Mouse (Mus musculus): ENCODE results near the gene Usp19. TPM values are rescaled to one million over a fixed set of nuclear protein-coding genes. Genes with fewer than 3 reads are reported as not detected.

The Usp19 gene
- polyA plus RNA-seq (2021; fragmentation: Nextera tagmentation), result 12.0 and 22.8 TPM in 2 replicates
- long read RNA-seq, experiment 1, full-length matches to known transcripts, result 21 of 87 reads
- long read RNA-seq, experiment 1, partial matches to known transcripts, result 34 of 87 reads
- long read RNA-seq, experiment 1, other reads (novel, unspliced or antisense), result 32 of 87 reads
- long read RNA-seq, experiment 2, full-length matches to known transcripts, result 1 of 18 reads
- long read RNA-seq, experiment 2, partial matches to known transcripts, result 15 of 18 reads
- long read RNA-seq, experiment 2, other reads (novel, unspliced or antisense), result 2 of 18 reads

DNA sequence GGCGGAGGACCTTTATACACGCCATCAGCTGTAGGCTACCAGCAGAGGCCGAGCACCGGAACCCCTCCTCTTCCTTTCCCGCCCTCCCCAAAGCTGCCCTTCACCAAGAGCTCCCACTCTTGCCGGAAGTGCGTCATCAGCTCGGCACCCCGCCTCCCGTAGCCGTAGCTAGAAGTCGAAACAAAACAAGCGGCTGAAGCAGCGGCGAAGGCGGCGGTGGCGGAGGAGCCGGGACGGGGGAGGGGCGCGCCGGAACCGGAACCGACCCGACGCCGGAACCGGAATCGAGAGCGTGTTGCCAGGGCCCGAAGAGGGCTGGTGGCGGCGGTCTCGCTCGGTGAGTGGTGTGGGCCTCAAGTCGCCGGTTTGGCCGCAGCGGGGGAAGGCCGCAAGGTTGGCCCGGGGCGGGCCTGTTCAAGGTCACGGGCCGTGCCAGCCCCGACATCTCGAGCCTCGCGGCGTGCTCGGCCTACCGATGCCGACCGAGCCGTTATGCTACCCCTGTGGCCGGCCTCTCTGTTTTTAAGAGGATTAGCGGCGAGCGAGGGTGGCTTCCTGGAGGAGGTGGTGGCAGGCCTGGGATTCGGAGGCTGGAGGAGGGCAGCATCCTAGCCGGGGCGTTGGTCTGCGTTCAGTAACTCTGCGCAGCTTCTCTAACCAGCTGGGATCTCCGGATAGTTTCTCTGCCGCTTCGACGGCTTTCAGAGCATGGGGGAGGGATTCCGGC, at the start of gene Usp19:
Gene Usp19, plus strand, starts transcription at position 44 of the 727 bp plus-strand sequence.

DNA sequence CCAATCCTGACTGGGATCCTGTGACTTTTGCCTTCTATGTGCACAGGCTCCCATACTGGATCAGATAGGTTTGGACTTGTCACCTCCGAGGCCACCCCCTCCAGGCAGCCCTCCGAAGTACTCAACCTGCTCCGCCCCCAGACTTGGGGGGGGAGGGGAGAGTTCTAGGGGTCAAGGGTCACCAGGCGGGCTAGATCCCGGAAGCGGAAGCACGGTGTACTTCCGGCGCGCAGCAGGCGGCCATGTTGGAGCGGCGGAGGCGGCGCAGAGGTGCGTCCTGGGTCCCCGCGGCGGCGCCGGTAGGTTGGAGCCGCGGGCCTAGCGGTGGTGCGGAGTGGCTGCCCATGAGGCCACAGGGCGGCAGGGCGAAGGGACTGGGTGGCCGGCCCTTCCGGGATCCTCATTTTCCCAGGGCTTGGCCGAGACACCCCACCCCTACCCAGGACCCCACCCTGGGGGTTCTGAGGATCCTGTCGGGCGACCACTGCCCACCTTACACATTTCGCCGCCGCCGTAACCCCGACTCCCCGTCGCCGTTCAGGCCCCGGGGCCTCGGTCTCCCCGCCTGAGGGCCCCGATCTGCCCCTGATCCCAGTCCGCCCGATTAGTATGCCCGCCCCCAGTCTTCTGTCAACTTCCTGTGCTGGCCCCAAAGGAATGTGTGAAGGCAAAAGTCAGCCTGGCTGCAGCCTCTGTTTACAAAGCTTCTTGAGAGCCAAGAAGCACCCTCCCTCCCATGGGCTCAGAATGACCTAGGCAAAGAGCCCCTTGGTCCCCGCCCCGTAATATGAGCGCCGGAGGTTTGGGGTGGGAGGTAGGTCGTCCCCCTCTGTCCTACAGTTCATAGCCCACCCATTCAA, 29.9 kb upstream of the Usp19 start, which contains the start of gene Ccdc71:
Gene Ccdc71, plus strand, starts transcription at position 209 of the 860 bp plus-strand sequence.

DNA sequence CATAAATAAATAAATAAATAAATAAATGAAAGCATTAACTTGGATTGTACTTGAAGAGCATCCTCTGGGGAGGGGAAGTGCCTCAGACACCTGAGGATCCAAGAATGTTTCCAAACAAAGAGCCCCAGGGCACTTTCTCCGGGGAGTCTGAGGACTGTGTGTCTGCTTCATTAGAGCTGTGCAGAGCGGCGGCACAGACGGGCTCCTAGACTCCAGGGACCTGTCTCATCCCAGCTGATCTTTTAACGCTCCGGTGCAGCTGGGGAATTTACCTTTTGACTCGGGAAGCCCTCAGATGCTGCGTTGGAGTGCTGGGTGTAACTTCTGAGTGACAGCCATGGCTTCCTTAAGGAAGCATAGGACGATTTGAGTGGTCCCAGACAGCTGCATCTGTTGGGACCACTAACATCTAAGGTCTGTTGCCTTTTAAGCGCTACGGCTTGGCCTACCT, 29.2 kb upstream of the Usp19 start, which contains the start of gene Klhdc8b:
Gene Klhdc8b, minus strand, starts transcription at position 401 of the 451 bp plus-strand sequence.

DNA sequence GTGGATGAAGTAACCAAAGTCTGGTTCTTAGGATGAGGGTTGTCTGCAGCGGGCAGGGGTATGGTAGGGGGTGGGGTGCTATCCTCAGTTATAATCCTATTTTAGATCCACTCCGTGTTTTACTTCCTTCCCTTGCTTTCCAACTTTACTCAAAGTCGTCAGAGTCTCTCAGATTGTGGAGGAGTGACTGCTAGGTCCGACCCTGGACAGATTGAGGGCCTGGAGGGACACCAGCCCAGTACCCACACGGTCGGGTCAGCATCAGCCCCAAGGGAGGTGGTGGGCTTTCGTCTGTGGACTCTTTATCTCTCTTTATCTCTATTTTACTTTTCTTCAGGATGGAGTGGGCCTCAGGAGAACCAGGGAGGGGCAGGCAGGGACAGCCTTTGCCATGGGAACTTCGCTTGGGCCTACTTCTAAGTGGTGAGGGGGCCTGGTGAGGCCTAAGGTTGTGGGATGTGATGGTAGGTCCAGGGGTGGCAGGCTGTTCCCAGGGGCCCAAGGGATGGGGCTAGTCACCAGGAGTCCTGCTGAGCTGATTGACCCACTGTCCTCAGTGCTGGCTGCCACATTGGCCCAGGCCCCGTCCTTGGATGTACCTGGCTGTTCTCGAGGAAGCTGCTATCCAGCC, 10.6 kb upstream of the Usp19 start, which contains the start of gene Lamb2:
Gene Lamb2, plus strand, starts transcription at position 16 of the 631 bp plus-strand sequence.

DNA sequence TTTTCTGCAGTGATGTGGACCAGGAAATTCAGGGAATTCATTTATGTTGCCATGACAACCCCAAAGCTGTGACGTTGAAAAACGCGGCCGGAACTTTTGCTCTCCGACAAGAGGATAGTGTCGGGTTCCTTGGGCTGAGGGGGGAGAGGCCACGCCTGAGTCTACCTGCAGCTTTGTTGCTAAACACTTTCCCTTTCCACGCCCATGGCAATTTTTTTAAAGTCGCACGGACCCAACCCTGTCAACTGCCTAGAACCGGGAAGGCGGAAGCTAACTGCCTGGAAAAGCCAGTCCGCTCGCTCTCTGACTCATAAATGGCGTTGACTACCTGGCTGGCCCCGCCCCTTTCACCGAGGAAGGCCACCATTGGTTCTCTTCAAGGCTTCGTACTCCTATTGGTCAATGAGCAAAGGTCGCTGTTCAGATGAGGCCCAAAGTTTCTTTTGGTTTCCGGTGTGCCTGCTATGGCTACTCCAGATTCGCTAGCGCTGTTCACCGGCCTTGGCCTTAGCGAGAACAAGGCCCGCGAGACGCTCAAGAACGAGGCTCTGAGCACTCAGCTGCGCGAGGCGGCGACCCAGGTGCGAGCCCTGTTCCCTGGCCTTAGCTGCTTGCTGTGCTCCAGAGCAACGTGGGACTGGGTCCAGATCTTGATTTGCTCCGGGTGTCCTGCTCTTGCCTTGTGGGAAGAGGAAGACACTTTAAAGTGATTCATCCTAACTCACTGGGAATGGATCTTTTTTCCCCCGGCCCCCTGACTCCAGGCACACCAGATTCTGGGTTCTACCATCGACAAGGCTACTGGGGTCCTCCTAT, 17.4 kb downstream of the Usp19 start, which contains the start of gene Qars:
Gene Qars, plus strand, starts transcription at position 88 of the 816 bp plus-strand sequence.

DNA sequence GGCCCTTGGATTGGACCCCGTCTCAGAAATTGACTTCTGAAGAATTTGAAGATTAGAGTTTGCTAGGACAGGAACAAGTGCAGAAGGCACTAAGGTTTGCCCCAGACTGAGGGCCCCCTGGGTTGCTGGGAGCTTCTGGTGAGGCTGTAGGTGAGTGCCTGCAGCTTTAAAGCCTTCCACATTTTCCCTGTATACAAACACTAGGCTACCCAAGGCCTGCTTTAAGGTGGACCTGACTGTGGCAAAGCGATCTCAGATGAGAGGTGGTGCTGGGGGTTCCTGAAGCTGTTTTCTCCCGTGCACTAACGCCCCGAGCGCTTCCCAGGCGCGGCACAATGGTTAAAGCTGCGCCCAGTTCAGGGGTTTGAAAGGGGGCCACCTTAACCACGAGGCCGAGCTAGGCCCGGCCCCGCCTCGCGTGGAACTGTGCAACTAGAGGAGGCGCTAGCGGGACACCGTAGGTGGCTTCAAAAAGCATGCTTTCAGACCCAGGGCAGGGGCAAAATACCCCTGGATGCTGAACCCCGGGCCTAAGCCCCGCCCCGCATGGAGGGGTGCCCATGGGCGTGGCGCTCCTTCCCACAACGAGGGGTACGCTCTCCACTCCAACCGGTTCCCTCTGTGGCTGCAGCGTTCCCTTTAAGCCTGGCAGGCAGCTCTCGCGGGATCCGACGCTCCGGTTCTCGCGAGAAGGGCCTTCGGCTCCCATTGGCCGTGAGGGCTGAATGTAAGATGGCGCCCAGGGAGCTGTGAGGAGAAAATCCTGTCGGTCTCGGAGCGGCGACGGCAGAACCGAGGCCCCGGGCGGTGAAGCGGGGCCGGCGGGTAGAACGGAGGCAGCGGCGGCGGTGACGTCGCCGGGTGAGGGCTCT, 26.2 kb downstream of the Usp19 start, which contains the start of gene Qrich1:
Gene Qrich1, plus strand, starts transcription at position 427 of the 872 bp plus-strand sequence.

Other genes with a start within 250 kb of the Usp19 start
- 29.7 and 39.5 TPM in 2 replicates for gene Dag1, start 226.6 kb upstream of the Usp19 start, polyA plus RNA-seq (2021; fragmentation: Nextera tagmentation)
- 108 and 150 TPM in 2 replicates for gene Nicn1, start 200.2 kb upstream of the Usp19 start, polyA plus RNA-seq (2021; fragmentation: Nextera tagmentation)
- gene Amt, start 193.7 kb upstream of the Usp19 start, polyA plus RNA-seq (2021; fragmentation: Nextera tagmentation), result 40.1 and 51.1 TPM in 2 replicates
- gene Rhoa, start 184.5 kb upstream of the Usp19 start, polyA plus RNA-seq (2021; fragmentation: Nextera tagmentation), result 152 and 166 TPM in 2 replicates
- gene Tcta, start 184.4 kb upstream of the Usp19 start, polyA plus RNA-seq (2021; fragmentation: Nextera tagmentation), result 48.4 and 51.8 TPM in 2 replicates
- 175 and 176 TPM in 2 replicates for gene Gpx1, start 151.7 kb upstream of the Usp19 start, polyA plus RNA-seq (2021; fragmentation: Nextera tagmentation)
- gene Usp4, start 142.7 kb upstream of the Usp19 start, polyA plus RNA-seq (2021; fragmentation: Nextera tagmentation), result 37.5 and 44.5 TPM in 2 replicates
- 0.23 and 0.31 TPM in 2 replicates for gene 1700102P08Rik, start 97.8 kb upstream of the Usp19 start, polyA plus RNA-seq (2021; fragmentation: Nextera tagmentation)
- gene Ccdc36, start 62.1 kb upstream of the Usp19 start, polyA plus RNA-seq (2021; fragmentation: Nextera tagmentation), result 0.20 TPM in 2 replicates
- gene BC048562, start 54.1 kb upstream of the Usp19 start, polyA plus RNA-seq (2021; fragmentation: Nextera tagmentation), result not detected in 2 replicates
- gene Ccdc71, start 30.1 kb upstream of the Usp19 start, polyA plus RNA-seq (2021; fragmentation: Nextera tagmentation), result 20.5 and 20.9 TPM in 2 replicates
- 17.6 and 22.8 TPM in 2 replicates for gene Klhdc8b, start 29.0 kb upstream of the Usp19 start, polyA plus RNA-seq (2021; fragmentation: Nextera tagmentation)
- 3.7 and 4.3 TPM in 2 replicates for gene Lamb2, start 10.9 kb upstream of the Usp19 start, polyA plus RNA-seq (2021; fragmentation: Nextera tagmentation)
- 48.3 and 58.7 TPM in 2 replicates for gene Qars, start 17.1 kb downstream of the Usp19 start, polyA plus RNA-seq (2021; fragmentation: Nextera tagmentation)
- gene Qrich1, start 26.2 kb downstream of the Usp19 start, polyA plus RNA-seq (2021; fragmentation: Nextera tagmentation), result 60.6 and 69.0 TPM in 2 replicates
- gene Impdh2, start 69.7 kb downstream of the Usp19 start, polyA plus RNA-seq (2021; fragmentation: Nextera tagmentation), result 54.1 and 56.5 TPM in 2 replicates
- gene Ndufaf3, start 76.8 kb downstream of the Usp19 start, polyA plus RNA-seq (2021; fragmentation: Nextera tagmentation), result 130 and 156 TPM in 2 replicates
- 79.3 and 89.5 TPM in 2 replicates for gene Dalrd3, start 79.3 kb downstream of the Usp19 start, polyA plus RNA-seq (2021; fragmentation: Nextera tagmentation)
- 34.9 and 43.3 TPM in 2 replicates for gene Wdr6, start 88.1 kb downstream of the Usp19 start, polyA plus RNA-seq (2021; fragmentation: Nextera tagmentation)
- 125 and 139 TPM in 2 replicates for gene P4htm, start 107.1 kb downstream of the Usp19 start, polyA plus RNA-seq (2021; fragmentation: Nextera tagmentation)
- 16.5 and 22.1 TPM in 2 replicates for gene Arih2, start 158.8 kb downstream of the Usp19 start, polyA plus RNA-seq (2021; fragmentation: Nextera tagmentation)
- 8.5 and 11.6 TPM in 2 replicates for gene Slc25a20, start 171.5 kb downstream of the Usp19 start, polyA plus RNA-seq (2021; fragmentation: Nextera tagmentation)
- 7.0 and 16.0 TPM in 2 replicates for gene Prkar2a, start 198.7 kb downstream of the Usp19 start, polyA plus RNA-seq (2021; fragmentation: Nextera tagmentation)